Mouse (Mus musculus) activated CD4-positive, CD25-positive, alpha-beta regulatory T cell, adult 4 months (primary cell): ENCODE results near the gene Aplp1. TPM values are rescaled to one million over a fixed set of nuclear protein-coding genes. Genes with fewer than 3 reads are reported as not detected.
A peak's percentile ranks its signal among the peaks of the same experiment; 100 is the strongest.

Source experiments
- ATAC-seq: one replicate; pipeline ENCODE4 v1.8.0; 2017
- polyA plus RNA-seq, 2 experiments: library from polyadenylated mRNA; unstranded; fragments of 100-300 nt; shearing (Covaris generic); gene quantifications; one replicate each; pipeline ENCODE4 v1.2.1; 2017

Gene Aplp1
- polyA plus RNA-seq, 2 experiments from 2014 or later = 3.0 to 4.3 TPM

DNA sequence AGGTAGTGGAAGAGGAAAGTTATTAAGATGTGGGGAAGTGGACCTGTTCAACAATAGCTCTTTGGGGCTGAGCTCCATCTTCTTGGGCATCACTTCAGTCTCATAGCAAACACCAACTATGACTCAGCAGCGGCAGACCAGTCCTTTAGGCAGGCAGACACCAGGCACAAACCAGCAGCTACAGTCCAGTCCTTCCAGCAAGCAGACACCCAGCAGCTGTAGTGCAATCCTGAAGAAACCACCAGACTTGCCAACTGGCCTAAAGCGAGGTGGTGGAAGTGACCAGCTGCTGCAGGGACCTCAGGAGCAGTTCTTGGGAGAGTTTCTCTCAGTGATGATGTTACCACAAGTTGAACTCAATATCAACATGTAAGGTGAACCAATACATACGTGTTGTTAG, 36.7 kb downstream of the Aplp1 start:
- ATAC-seq = no peak

DNA sequence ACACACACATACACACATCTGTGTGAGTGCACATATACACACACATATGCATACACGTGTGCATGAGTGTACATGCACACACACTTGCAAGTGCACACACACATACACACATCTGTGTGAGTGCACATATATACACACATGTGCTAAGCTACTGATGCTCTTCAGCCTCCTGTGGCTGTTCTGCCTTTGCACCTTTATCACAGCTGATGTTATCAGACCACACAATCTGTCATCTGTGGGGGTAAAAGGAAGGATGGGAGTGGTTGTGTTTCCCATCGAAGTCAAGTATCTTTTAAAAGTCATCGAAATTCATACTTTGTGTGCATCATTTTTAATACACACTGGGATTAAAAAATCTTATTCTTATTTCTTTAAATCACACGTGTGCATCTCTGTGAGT, 43.0 kb downstream of the Aplp1 start:
- ATAC-seq = peak; percentile 54

DNA sequence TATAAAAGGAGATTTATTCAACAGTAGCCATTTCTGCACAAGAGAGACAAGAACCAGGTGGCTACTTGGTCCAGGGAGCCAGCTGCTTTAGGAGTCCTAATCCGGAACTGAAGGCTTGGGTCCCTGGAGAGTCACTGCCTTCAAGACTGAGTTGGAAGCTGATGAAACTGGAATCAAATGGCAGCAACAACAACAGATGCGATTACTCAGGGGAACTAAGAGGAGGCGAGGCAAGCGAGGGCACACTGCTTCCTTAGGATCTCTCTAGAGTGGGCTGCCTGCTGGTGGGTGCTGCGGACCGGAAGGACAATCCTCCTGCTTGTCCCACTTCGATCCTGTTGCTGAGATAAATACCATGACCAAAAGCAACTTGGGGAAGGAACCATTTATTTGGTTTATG, 45.7 kb downstream of the Aplp1 start:
- ATAC-seq = no peak

DNA sequence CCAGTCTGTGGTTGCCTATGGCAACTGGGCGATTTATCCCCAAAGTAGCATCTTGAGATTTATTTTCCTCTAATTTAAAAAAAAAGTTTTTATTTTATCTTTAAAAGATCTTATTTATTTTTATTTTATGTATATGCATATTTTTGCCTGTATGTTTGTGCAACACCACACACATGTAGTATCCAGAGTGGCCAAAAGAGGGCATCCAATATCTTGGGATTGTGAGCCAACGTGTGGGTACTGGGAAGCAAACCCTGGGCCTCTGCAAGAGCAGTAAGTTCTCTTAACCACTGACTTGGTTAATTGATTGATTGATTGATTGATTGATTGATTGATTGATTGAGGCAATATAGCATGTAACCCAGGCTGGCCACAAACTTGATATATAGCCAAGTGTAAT, 50.5 kb downstream of the Aplp1 start:
- no peak for ATAC-seq

DNA sequence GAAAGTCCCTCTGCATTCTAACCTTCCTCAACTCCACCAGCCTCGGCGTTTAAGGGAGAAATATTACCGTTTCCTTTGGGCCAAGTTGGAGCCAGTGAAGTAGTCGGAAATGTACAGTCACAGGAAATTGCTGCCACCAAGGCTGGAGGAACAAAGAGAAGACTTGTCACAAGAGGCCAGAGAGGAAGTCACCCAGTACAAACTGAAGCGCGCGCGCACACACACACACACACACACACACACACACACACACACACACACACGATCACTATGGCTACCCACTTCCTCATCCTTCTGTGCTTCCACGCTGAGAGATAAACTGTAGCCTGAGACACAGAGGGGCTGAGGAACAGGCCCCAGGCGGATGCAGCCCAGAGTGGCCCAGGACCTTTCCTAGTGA, 51.0 kb downstream of the Aplp1 start:
- ATAC-seq = peak; percentile 94

DNA sequence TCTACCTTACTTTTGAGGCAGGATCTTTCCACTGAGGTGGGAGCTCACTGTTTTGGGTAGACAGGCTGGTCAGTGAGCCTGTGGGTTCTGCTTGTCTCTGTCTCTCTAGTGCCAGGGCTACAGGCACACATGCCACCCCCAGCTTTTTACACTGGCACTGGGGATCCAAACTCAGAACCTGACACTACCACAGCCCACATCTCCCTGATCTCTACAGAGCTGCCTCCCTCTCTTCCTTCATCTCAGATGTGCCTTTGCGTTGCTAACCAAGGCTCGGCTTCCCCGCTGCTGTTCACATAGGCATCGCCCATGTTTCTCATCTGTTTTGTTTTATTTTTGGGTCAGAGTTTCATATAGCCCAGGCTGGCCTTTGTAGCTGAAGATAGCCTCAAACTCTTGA, 51.7 kb downstream of the Aplp1 start:
- ATAC-seq = no peak

DNA sequence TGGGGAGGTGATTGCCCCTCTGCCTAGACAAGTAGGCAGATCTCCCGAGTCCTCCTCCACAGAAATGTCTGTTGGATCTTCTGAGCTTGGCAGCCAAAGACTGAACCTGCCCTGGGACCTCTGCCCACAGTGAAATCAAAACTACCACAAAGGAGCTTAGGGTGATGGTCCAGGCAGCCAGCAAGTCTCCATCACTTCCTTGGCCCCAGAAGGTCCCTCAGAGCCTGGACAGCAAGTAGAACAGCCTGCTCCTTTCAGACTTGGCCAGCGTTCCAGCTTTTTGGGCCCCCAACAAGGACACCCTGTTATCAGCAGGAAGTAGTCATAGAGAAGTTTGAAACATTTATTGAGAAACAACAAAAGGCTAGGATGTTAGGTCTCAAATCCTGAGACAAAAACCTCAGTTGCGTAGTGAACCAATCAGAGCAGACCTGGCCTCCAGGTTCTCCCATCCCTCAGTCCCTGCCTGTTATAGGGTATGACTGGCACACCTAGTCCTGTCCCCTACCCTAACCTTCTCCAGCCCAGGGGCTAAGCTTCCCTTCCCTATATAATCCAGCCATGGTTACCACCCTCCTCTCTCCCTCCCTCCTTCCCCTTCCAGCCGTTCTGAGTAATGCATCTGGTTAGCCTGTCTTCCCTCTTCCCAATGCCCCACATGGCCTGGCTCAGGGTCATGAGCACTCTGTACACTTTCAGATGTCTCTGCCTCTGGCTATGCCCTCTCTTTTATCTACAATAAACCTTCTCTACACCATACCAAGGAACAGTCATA, 52.4 kb downstream of the Aplp1 start:
- ATAC-seq = peak; percentile 10

Other genes with a start within 250 kb of the Aplp1 start
- 10 to 100 TPM; 72.6 to 76.3 TPM for gene Capns1, start 246.7 kb downstream of the Aplp1 start, polyA plus RNA-seq
- 10 to 100 TPM; 43.3 to 55.7 TPM for gene Polr2i, start 213.6 kb downstream of the Aplp1 start, polyA plus RNA-seq
- 100 to 1,000 TPM; 124 to 138 TPM for gene Tbcb, start 213.3 kb downstream of the Aplp1 start, polyA plus RNA-seq
- not detected for gene Ovol3, start 209.8 kb downstream of the Aplp1 start, polyA plus RNA-seq
- under 1 TPM; 0.33 to 0.48 TPM for gene Thap8, start 165.4 kb downstream of the Aplp1 start, polyA plus RNA-seq
- 1 to 10 TPM; 2.9 TPM for gene Wdr62, start 165.1 kb downstream of the Aplp1 start, polyA plus RNA-seq
- 1 to 10 TPM; 3.8 to 5.2 TPM for gene Clip3, start 153.8 kb downstream of the Aplp1 start, polyA plus RNA-seq
- gene Alkbh6, start 136.8 kb downstream of the Aplp1 start, polyA plus RNA-seq = 100 to 1,000 TPM; 121 to 130 TPM
- gene Syne4, start 130.7 kb downstream of the Aplp1 start, polyA plus RNA-seq = 1 to 10 TPM; 2.9 to 6.4 TPM
- not detected for gene E130208F15Rik, start 123.8 kb downstream of the Aplp1 start, polyA plus RNA-seq
- 1 to 10 TPM; 4.2 to 8.5 TPM for gene Sdhaf1, start 121.6 kb downstream of the Aplp1 start, polyA plus RNA-seq
- gene Lrfn3, start 82.8 kb downstream of the Aplp1 start, polyA plus RNA-seq = not detected
- gene Tyrobp, start 31.8 kb downstream of the Aplp1 start, polyA plus RNA-seq = 1 to 10 TPM in 1 of 2 experiments, not detected in 1; 8.1 TPM
- 100 to 1,000 TPM; 433 to 632 TPM for gene Hcst, start 25.7 kb downstream of the Aplp1 start, polyA plus RNA-seq
- gene Nfkbid, start 23.8 kb downstream of the Aplp1 start, polyA plus RNA-seq = 10 to 100 TPM; 36.5 to 41.2 TPM
- gene Kirrel2, start 12.2 kb upstream of the Aplp1 start, polyA plus RNA-seq = not detected
- gene Nphs1, start 12.8 kb upstream of the Aplp1 start, polyA plus RNA-seq = under 1 TPM in 1 of 2 experiments, not detected in 1; 0.24 TPM
- gene Prodh2, start 48.1 kb upstream of the Aplp1 start, polyA plus RNA-seq = not detected
- 1 to 10 TPM; 1.0 to 1.1 TPM for gene Arhgap33, start 89.5 kb upstream of the Aplp1 start, polyA plus RNA-seq
- gene Hspb6, start 106.6 kb upstream of the Aplp1 start, polyA plus RNA-seq = 1 to 10 TPM; 1.8 to 2.5 TPM
- 1 to 10 TPM; 2.5 to 4.8 TPM for gene Proser3, start 106.8 kb upstream of the Aplp1 start, polyA plus RNA-seq
- 100 to 1,000 TPM in 1 of 2 experiments, 10 to 100 TPM in 1; 93.6 to 106 TPM for gene Lin37, start 114.3 kb upstream of the Aplp1 start, polyA plus RNA-seq
- 10 to 100 TPM; 55.1 to 58.9 TPM for gene U2af1l4, start 117.8 kb upstream of the Aplp1 start, polyA plus RNA-seq
- gene Gm49396, start 117.8 kb upstream of the Aplp1 start, polyA plus RNA-seq = 10 to 100 TPM; 57.9 to 60.0 TPM
- 100 to 1,000 TPM; 279 to 335 TPM for gene Psenen, start 118.1 kb upstream of the Aplp1 start, polyA plus RNA-seq
- gene Igflr1, start 119.9 kb upstream of the Aplp1 start, polyA plus RNA-seq = 100 to 1,000 TPM; 162 to 234 TPM
- 10 to 100 TPM; 14.9 to 16.9 TPM for gene Kmt2b, start 143.2 kb upstream of the Aplp1 start, polyA plus RNA-seq
- gene Zbtb32, start 153.4 kb upstream of the Aplp1 start, polyA plus RNA-seq = 10 to 100 TPM; 15.8 to 19.7 TPM
- 1 to 10 TPM; 2.2 to 3.3 TPM for gene Upk1a, start 167.3 kb upstream of the Aplp1 start, polyA plus RNA-seq
- gene Cox6b1, start 180.6 kb upstream of the Aplp1 start, polyA plus RNA-seq = 100 to 1,000 TPM; 421 to 746 TPM
- gene Etv2, start 190.3 kb upstream of the Aplp1 start, polyA plus RNA-seq = not detected
- 10 to 100 TPM; 25.6 to 37.9 TPM for gene Rbm42, start 204.8 kb upstream of the Aplp1 start, polyA plus RNA-seq
- gene Haus5, start 219.5 kb upstream of the Aplp1 start, polyA plus RNA-seq = 10 to 100 TPM; 20.0 to 20.4 TPM
- not detected for gene Pmis2, start 226.1 kb upstream of the Aplp1 start, polyA plus RNA-seq